Mouse (Mus musculus): ENCODE measurements around the gene Nkain4.

GRCm38 (mm10) chr2:180994360-180994759 is 39.9 kb upstream of the Nkain4 start:
- TF ChIP-seq CTCF (IDR thresholded peaks at IDR 0.05; ENCODE audit: control insufficient read depth, insufficient read depth, insufficient replicate concordance, low read depth, low read length) (no peak), POLR2A (IDR thresholded peaks at IDR 0.05; ENCODE audit: control insufficient read depth, low read depth, low read length) (no peak)

All from testis, adult 2 months (tissue).